Mouse (Mus musculus): Measurements from ENCODE around the gene Pim1.
A peak's percentile ranks its signal among the peaks of the same experiment; 100 is the strongest.
"Not testable (repeated sequence)": the region's sequence is repeated elsewhere in the genome, so short reads cannot be mapped to it uniquely, and the experiment has no call there.

The Pim1 gene

GRCm38 (mm10) chr17:29493461-29493980 is 3.0 kb downstream of the Pim1 start:
- no peak for TF ChIP-seq CTCF (conservative IDR thresholded peaks at IDR 0.05; ENCODE audit: low read length)
- no peak for TF ChIP-seq NANOG (IDR thresholded peaks at IDR 0.05; ENCODE audit: borderline replicate concordance, low read length)
- no peak for TF ChIP-seq POU5F1 (IDR thresholded peaks at IDR 0.05; ENCODE audit: borderline replicate concordance, low read length)
- peaks cover 55% of the 10 kb centered on the region for H3K36me3 ChIP-seq (ENCODE audit: insufficient read depth, low read length)
- peak overlapping the region; percentile 96 for H3K4me3 ChIP-seq (replicated peaks; ENCODE audit: low read length)
- no peaks in the 10 kb centered on the region for H3K27me3 ChIP-seq (ENCODE audit: insufficient read depth, low read length)
- no peaks in the 10 kb centered on the region for H3K9me3 ChIP-seq (ENCODE audit: low read length)
- peaks cover 57% of the 10 kb centered on the region for H3K4me1 ChIP-seq (replicated peaks; ENCODE audit: low read depth, low read length)

GRCm38 (mm10) chr17:29494062-29494731 is 3.6 kb downstream of the Pim1 start:
- peaks cover 55% of the 10 kb centered on the region for H3K36me3 ChIP-seq (ENCODE audit: insufficient read depth, low read length)

GRCm38 (mm10) chr17:29494732-29495076 is 4.2 kb downstream of the Pim1 start:
- Histone ChIP-seq H3K36me3 (ENCODE audit: insufficient read depth, low read length) (peaks cover 55% of the 10 kb centered on the region), H3K9me3 (ENCODE audit: low read length) (no peaks in the 10 kb centered on the region), H3K27me3 (ENCODE audit: insufficient read depth, low read length) (no peaks in the 10 kb centered on the region), H3K4me1 (replicated peaks; ENCODE audit: low read depth, low read length) (peaks cover 51% of the 10 kb centered on the region), H3K4me3 (replicated peaks; ENCODE audit: low read length) (peak overlapping the region; percentile 96)
- TF ChIP-seq POU5F1 (IDR thresholded peaks at IDR 0.05; ENCODE audit: borderline replicate concordance, low read length) (no peak), CTCF (conservative IDR thresholded peaks at IDR 0.05; ENCODE audit: low read length) (no peak), NANOG (IDR thresholded peaks at IDR 0.05; ENCODE audit: borderline replicate concordance, low read length) (no peak)

More at GRCm38 (mm10) chr17:29494062-29494731, 3.6 kb downstream of the Pim1 start:
- H3K27me3 ChIP-seq (ENCODE audit: insufficient read depth, low read length), result no peaks in the 10 kb centered on the region
- peaks cover 51% of the 10 kb centered on the region for H3K4me1 ChIP-seq (replicated peaks; ENCODE audit: low read depth, low read length)
- H3K9me3 ChIP-seq (ENCODE audit: low read length), result no peaks in the 10 kb centered on the region
- peak overlapping the region; percentile 96 for H3K4me3 ChIP-seq (replicated peaks; ENCODE audit: low read length)
- no peak for TF ChIP-seq CTCF (conservative IDR thresholded peaks at IDR 0.05; ENCODE audit: low read length)
- no peak for TF ChIP-seq NANOG (IDR thresholded peaks at IDR 0.05; ENCODE audit: borderline replicate concordance, low read length)
- peak; percentile 73; the same call in 1 of the 2 replicates for TF ChIP-seq POU5F1 (IDR thresholded peaks at IDR 0.05; ENCODE audit: borderline replicate concordance, low read length)

GRCm38 (mm10) chr17:29496211-29497070 is 5.9 kb downstream of the Pim1 start:
- no peak overlapping the region for H3K4me3 ChIP-seq (replicated peaks; ENCODE audit: low read length)
- TF ChIP-seq CTCF (conservative IDR thresholded peaks at IDR 0.05; ENCODE audit: low read length), result no peak
- TF ChIP-seq POU5F1 (IDR thresholded peaks at IDR 0.05; ENCODE audit: borderline replicate concordance, low read length), result no peak
- no peak for TF ChIP-seq NANOG (IDR thresholded peaks at IDR 0.05; ENCODE audit: borderline replicate concordance, low read length)
- no peaks in the 10 kb centered on the region for H3K9me3 ChIP-seq (ENCODE audit: low read length)
- H3K27me3 ChIP-seq (ENCODE audit: insufficient read depth, low read length), result peaks cover 2% of the 10 kb centered on the region; the same call in 1 of the 2 replicates
- H3K36me3 ChIP-seq (ENCODE audit: insufficient read depth, low read length), result peaks cover 52% of the 10 kb centered on the region
- peaks cover 66% of the 10 kb centered on the region for H3K4me1 ChIP-seq (replicated peaks; ENCODE audit: low read depth, low read length)

- Histone ChIP-seq H3K9me3 (ENCODE audit: low read length) (no peaks in the 10 kb centered on the region), H3K4me1 (replicated peaks; ENCODE audit: low read depth, low read length) (peaks cover 71% of the 10 kb centered on the region), H3K27me3 (ENCODE audit: insufficient read depth, low read length) (peaks cover 2% of the 10 kb centered on the region; the same call in 1 of the 2 replicates), H3K36me3 (ENCODE audit: insufficient read depth, low read length) (peaks cover 47% of the 10 kb centered on the region), H3K4me3 (replicated peaks; ENCODE audit: low read length) (no peak overlapping the region)
- no peak for TF ChIP-seq POU5F1 (IDR thresholded peaks at IDR 0.05; ENCODE audit: borderline replicate concordance, low read length)
- no peak for TF ChIP-seq NANOG (IDR thresholded peaks at IDR 0.05; ENCODE audit: borderline replicate concordance, low read length)
- TF ChIP-seq CTCF (conservative IDR thresholded peaks at IDR 0.05; ENCODE audit: low read length), result no peak
Measured at GRCm38 (mm10) chr17:29497071-29497354, 6.5 kb downstream of the Pim1 start.

- not testable (repeated sequence) for H3K27me3 ChIP-seq (ENCODE audit: insufficient read depth, low read length); H3K4me3 ChIP-seq (replicated peaks; ENCODE audit: low read length); H3K9me3 ChIP-seq (ENCODE audit: low read length)
- H3K36me3 ChIP-seq (ENCODE audit: insufficient read depth, low read length), result peaks cover 43% of the 10 kb centered on the region
- H3K4me1 ChIP-seq (replicated peaks; ENCODE audit: low read depth, low read length), result peaks cover 75% of the 10 kb centered on the region
Measured at GRCm38 (mm10) chr17:29497481-29497880, 6.9 kb downstream of the Pim1 start.

GRCm38 (mm10) chr17:29498028-29498427 is 7.5 kb downstream of the Pim1 start:
- Histone ChIP-seq H3K36me3 (ENCODE audit: insufficient read depth, low read length) (peaks cover 37% of the 10 kb centered on the region), H3K4me3 (replicated peaks; ENCODE audit: low read length) (no peak overlapping the region), H3K4me1 (replicated peaks; ENCODE audit: low read depth, low read length) (peaks cover 79% of the 10 kb centered on the region), H3K9me3 (ENCODE audit: low read length) (no peaks in the 10 kb centered on the region), H3K27me3 (ENCODE audit: insufficient read depth, low read length) (peaks cover 2% of the 10 kb centered on the region; the same call in 1 of the 2 replicates)
- TF ChIP-seq CTCF (conservative IDR thresholded peaks at IDR 0.05; ENCODE audit: low read length) (no peak), NANOG (IDR thresholded peaks at IDR 0.05; ENCODE audit: borderline replicate concordance, low read length) (no peak), POU5F1 (IDR thresholded peaks at IDR 0.05; ENCODE audit: borderline replicate concordance, low read length) (no peak)

GRCm38 (mm10) chr17:29498952-29499351 is 8.4 kb downstream of the Pim1 start:
- not testable (repeated sequence) for H3K27me3 ChIP-seq (ENCODE audit: insufficient read depth, low read length)

More at GRCm38 (mm10) chr17:29498952-29499351, 8.4 kb downstream of the Pim1 start:
- H3K9me3 ChIP-seq (ENCODE audit: low read length); H3K4me3 ChIP-seq (replicated peaks; ENCODE audit: low read length): not testable (repeated sequence)
- Histone ChIP-seq H3K36me3 (ENCODE audit: insufficient read depth, low read length) (peaks cover 28% of the 10 kb centered on the region), H3K4me1 (replicated peaks; ENCODE audit: low read depth, low read length) (peaks cover 79% of the 10 kb centered on the region)

All from E14TG2a.4 (cell line).